Mouse (Mus musculus): Measurements from ENCODE around the gene Klf12.

The Klf12 gene

GRCm38 (mm10) chr14:100026671-100027070 is 257.8 kb downstream of the Klf12 start:
- peak in 1 of 2 experiments; percentile 10 for DNase-seq

- no peak for DNase-seq
Observed at GRCm38 (mm10) chr14:100017219-100017618, 267.3 kb downstream of the Klf12 start.

- DNase-seq, result no peak
Observed at GRCm38 (mm10) chr14:100010525-100010924, 274.0 kb downstream of the Klf12 start.

- peak; percentile 49 to 65 for DNase-seq
Observed at GRCm38 (mm10) chr14:100009790-100010382, 274.6 kb downstream of the Klf12 start.

GRCm38 (mm10) chr14:99983510-99983909 is 301.0 kb downstream of the Klf12 start:
- no peak for DNase-seq

- no peak for DNase-seq
Observed at GRCm38 (mm10) chr14:99981209-99981608, 303.3 kb downstream of the Klf12 start.

- DNase-seq, result no peak
Observed at GRCm38 (mm10) chr14:99967920-99968319, 316.6 kb downstream of the Klf12 start.

GRCm38 (mm10) chr14:99960500-99961229 is 323.8 kb downstream of the Klf12 start:
- no peak for DNase-seq

GRCm38 (mm10) chr14:99955133-99955532 is 329.3 kb downstream of the Klf12 start:
- no peak for DNase-seq

- DNase-seq, result peak in 1 of 2 experiments; percentile 14
Observed at GRCm38 (mm10) chr14:99944221-99945108, 340.0 kb downstream of the Klf12 start.

GRCm38 (mm10) chr14:99943156-99943555 is 341.3 kb downstream of the Klf12 start:
- peak; percentile 51 to 79 for DNase-seq

- no peak for DNase-seq
Observed at GRCm38 (mm10) chr14:99933456-99933855, 351.0 kb downstream of the Klf12 start.

- DNase-seq, result peak; percentile 63 to 85
Observed at GRCm38 (mm10) chr14:99931879-99932278, 352.6 kb downstream of the Klf12 start.

GRCm38 (mm10) chr14:99911912-99912311 is 372.6 kb downstream of the Klf12 start:
- DNase-seq, result no peak

- DNase-seq, result no peak
Observed at GRCm38 (mm10) chr14:99910876-99911275, 373.6 kb downstream of the Klf12 start.

- peak in 1 of 2 experiments; percentile 12 for DNase-seq
Observed at GRCm38 (mm10) chr14:99900902-99901301, 383.6 kb downstream of the Klf12 start.

- DNase-seq, result no peak
Observed at GRCm38 (mm10) chr14:99898861-99899260, 385.6 kb downstream of the Klf12 start.

GRCm38 (mm10) chr14:99894708-99895383 is 389.6 kb downstream of the Klf12 start:
- peak; percentile 61 to 80 for DNase-seq

- no peak for DNase-seq
Observed at GRCm38 (mm10) chr14:99894062-99894461, 390.4 kb downstream of the Klf12 start.

GRCm38 (mm10) chr14:99886503-99886902 is 398.0 kb downstream of the Klf12 start:
- DNase-seq, result no peak

GRCm38 (mm10) chr14:99885562-99885961 is 398.9 kb downstream of the Klf12 start:
- no peak for DNase-seq

GRCm38 (mm10) chr14:99885128-99885527 is 399.4 kb downstream of the Klf12 start:
- DNase-seq, result no peak

All from kidney, postnatal 36 days (tissue).